Mouse (Mus musculus) kidney, postnatal 0 days (tissue): ENCODE data around the gene Phf24. TPM values are rescaled to one million over a fixed set of nuclear protein-coding genes. Genes with fewer than 3 reads are reported as not detected.

Source experiments
- ATAC-seq: fragments of 200-750 bp; cut with Nextera tagmentation; replicated peaks from 2 replicates; pipeline ENCODE4 v1.8.0; 2017; ENCODE audit warnings: low read depth, moderate number of reproducible peaks, moderate TSS enrichment, moderate library complexity; ENCODE audit not compliant: low FRiP score
- DNase-seq: peaks from one replicate; pipeline ENCODE4 v3.0.0-alpha.2; 2016; ENCODE audit warnings: low spot score
- H3K27ac ChIP-seq: fragments of 300-500 bp; sonication (generic); 2 replicates; pipeline ENCODE4 v1.5.1; 2014; ENCODE audit warnings: mild to moderate bottlenecking
- H3K27me3 ChIP-seq: fragments of 300-500 bp; sonication (generic); 2 replicates; pipeline ENCODE4 v1.6.1; 2014; ENCODE audit warnings: low read length, mixed read lengths; ENCODE audit not compliant: insufficient read depth
- H3K36me3 ChIP-seq: fragments of 300-500 bp; sonication (generic); 2 replicates; pipeline ENCODE4 v1.6.1; 2014; ENCODE audit warnings: low read length, mixed read lengths; ENCODE audit not compliant: insufficient read depth
- H3K4me1 ChIP-seq: fragments of 300-500 bp; sonication (generic); replicated peaks from 2 replicates; pipeline ENCODE4 v1.6.1; 2014; ENCODE audit warnings: antibody characterized with exemption, low read length, mixed read lengths; ENCODE audit not compliant: insufficient read depth
- H3K4me2 ChIP-seq: fragments of 300-500 bp; sonication (generic); 2 replicates; pipeline ENCODE4 v1.6.1; 2014; ENCODE audit warnings: mild to moderate bottlenecking, low read length, moderate library complexity, mixed read lengths
- H3K4me3 ChIP-seq: fragments of 300-500 bp; sonication (generic); replicated peaks from 2 replicates; pipeline ENCODE4 v1.5.1; 2014; ENCODE audit warnings: low read depth, low read length
- H3K9ac ChIP-seq: fragments of 300-500 bp; sonication (generic); 2 replicates; pipeline ENCODE4 v1.6.1; 2014; ENCODE audit warnings: low read depth, low read length
- H3K9me3 ChIP-seq: fragments of 300-500 bp; sonication (generic); replicated peaks from 2 replicates; pipeline ENCODE4 v1.6.1; 2016; ENCODE audit warnings: low read length, inconsistent platforms, mixed read lengths
- CTCF ChIP-seq: IDR thresholded peaks from 2 replicates; pipeline ENCODE4 v1.5.1; 2016; ENCODE audit warnings: antibody characterized with exemption, low read depth, mild to moderate bottlenecking, moderate library complexity
- WGBS: fragments of 180-500 bp; shearing (Covaris S2); extraction: QIAGEN DNeasy Blood & Tissue Kit; methylation state at CpG from one replicate; pipeline ENCODE4 v1.1.7; 2014; 5-methylcytosine and 5-hydroxymethylcytosine counted together
- polyA plus RNA-seq: library from polyadenylated mRNA; unstranded; fragments of >200 nt; fragmentation: Nextera tagmentation; extraction: Ambion mirVana; gene quantifications from 2 replicates; pipeline ENCODE4 v1.2.1, GENCODE M21; 2015

Phf24 gene
- polyA plus RNA-seq, 1 experiment from 2014 or later = 0.64 TPM

- H3K4me3 ChIP-seq = no peak overlapping the region
- no peak overlapping the region for H3K27ac ChIP-seq
- ATAC-seq (no peak), DNase-seq (no peak)
- no peak overlapping the region for H3K9ac ChIP-seq
- WGBS = 94% methylated on average over 17 of the region's 17 CpGs
- no peak overlapping the region for H3K4me2 ChIP-seq
- no peaks in the 10 kb centered on the region for H3K27me3 ChIP-seq
- TF ChIP-seq CTCF = no peak
- H3K9me3 ChIP-seq = no peaks in the 10 kb centered on the region
- no peaks in the 10 kb centered on the region for H3K4me1 ChIP-seq
- 0 out of 2 replicates have a peak, but pooled peaks cover 3% of the 10 kb centered on the region for H3K36me3 ChIP-seq
These were observed 40.1 kb downstream of the Phf24 start for GRCm38 (mm10) chr4:42956581-42956980.

- 56% methylated on average over 11 of the region's 11 CpGs for WGBS
- Histone ChIP-seq H3K36me3 (0 out of 2 replicates have a peak, but pooled peaks cover 3% of the 10 kb centered on the region), H3K9me3 (no peaks in the 10 kb centered on the region), H3K27me3 (no peaks in the 10 kb centered on the region), H3K4me2 (no peak overlapping the region), H3K27ac (no peak overlapping the region), H3K4me3 (no peak overlapping the region), H3K4me1 (no peaks in the 10 kb centered on the region), H3K9ac (no peak overlapping the region)
- ATAC-seq (no peak), DNase-seq (no peak)
- no peak for TF ChIP-seq CTCF
These were observed 40.8 kb downstream of the Phf24 start for GRCm38 (mm10) chr4:42957306-42957705.

GRCm38 (mm10) chr4:42957979-42958378 is 41.5 kb downstream of the Phf24 start:
- Histone ChIP-seq H3K36me3 (0 out of 2 replicates have a peak, but pooled peaks cover 3% of the 10 kb centered on the region), H3K4me1 (no peaks in the 10 kb centered on the region), H3K9me3 (no peaks in the 10 kb centered on the region), H3K4me3 (no peak overlapping the region), H3K27ac (no peak overlapping the region), H3K27me3 (no peaks in the 10 kb centered on the region), H3K9ac (no peak overlapping the region), H3K4me2 (no peak overlapping the region)
- DNase-seq (no peak), ATAC-seq (no peak)
- no peak for TF ChIP-seq CTCF
- 86% methylated on average over 8 of the region's 8 CpGs for WGBS

- H3K27ac ChIP-seq = no peak overlapping the region
- no peak for TF ChIP-seq CTCF
- 62% methylated on average over 8 of the region's 8 CpGs for WGBS
These were observed 42.5 kb downstream of the Phf24 start for GRCm38 (mm10) chr4:42958942-42959341.

GRCm38 (mm10) chr4:42959382-42959781 is 42.9 kb downstream of the Phf24 start:
- Histone ChIP-seq H3K36me3 (0 out of 2 replicates have a peak, but pooled peaks cover 3% of the 10 kb centered on the region), H3K9me3 (no peaks in the 10 kb centered on the region), H3K4me3 (no peak overlapping the region), H3K27ac (no peak overlapping the region), H3K4me2 (no peak overlapping the region), H3K27me3 (no peaks in the 10 kb centered on the region), H3K4me1 (no peaks in the 10 kb centered on the region), H3K9ac (no peak overlapping the region)
- no peak for ATAC-seq
- WGBS = 55% methylated on average over 4 of the region's 4 CpGs
- no peak for TF ChIP-seq CTCF
- DNase-seq = no peak

More at GRCm38 (mm10) chr4:42958942-42959341, 42.5 kb downstream of the Phf24 start:
- Histone ChIP-seq H3K36me3 (0 out of 2 replicates have a peak, but pooled peaks cover 3% of the 10 kb centered on the region), H3K4me2 (no peak overlapping the region), H3K4me1 (no peaks in the 10 kb centered on the region), H3K4me3 (no peak overlapping the region), H3K9me3 (no peaks in the 10 kb centered on the region), H3K27me3 (no peaks in the 10 kb centered on the region), H3K9ac (no peak overlapping the region)
- DNase-seq (no peak), ATAC-seq (no peak)

- ATAC-seq (no peak), DNase-seq (peak; percentile 56)
- Histone ChIP-seq H3K4me1 (peaks cover 3% of the 10 kb centered on the region; the same call in 1 of the 2 replicates), H3K4me2 (no peak overlapping the region), H3K9me3 (no peaks in the 10 kb centered on the region), H3K36me3 (0 out of 2 replicates have a peak, but pooled peaks cover 3% of the 10 kb centered on the region), H3K27ac (no peak overlapping the region), H3K27me3 (no peaks in the 10 kb centered on the region), H3K4me3 (no peak overlapping the region), H3K9ac (no peak overlapping the region)
- TF ChIP-seq CTCF = peak; percentile 72
- WGBS = 33% methylated on average over 4 of the region's 4 CpGs
These were observed 45.1 kb downstream of the Phf24 start for GRCm38 (mm10) chr4:42961592-42961991.

- Histone ChIP-seq H3K36me3 (no peaks in the 10 kb centered on the region), H3K4me3 (no peak overlapping the region), H3K27me3 (no peaks in the 10 kb centered on the region), H3K27ac (no peak overlapping the region), H3K4me1 (peaks cover 3% of the 10 kb centered on the region; the same call in 1 of the 2 replicates), H3K9me3 (no peaks in the 10 kb centered on the region), H3K4me2 (no peak overlapping the region), H3K9ac (no peak overlapping the region)
- TF ChIP-seq CTCF = peak; percentile 39
- 97% methylated on average over 2 of the region's 2 CpGs for WGBS
- DNase-seq = no peak
- no peak for ATAC-seq
These were observed 47.0 kb downstream of the Phf24 start for GRCm38 (mm10) chr4:42963480-42963879.
